Mouse (Mus musculus) erythroblast, embryonic 14.5 days (primary cell): ENCODE measurements around the gene Cbfa2t2.

Source experiments
- GATA1 ChIP-seq: IDR thresholded peaks from 2 replicates; pipeline ENCODE4 v1.6.1; 2012; ENCODE audit warnings: low read length, inconsistent platforms, mixed read lengths
- TAL1 ChIP-seq: IDR thresholded peaks from 3 replicates; pipeline ENCODE4 v1.6.1; 2012; ENCODE audit warnings: low read length, inconsistent platforms, mixed read lengths

DNA sequence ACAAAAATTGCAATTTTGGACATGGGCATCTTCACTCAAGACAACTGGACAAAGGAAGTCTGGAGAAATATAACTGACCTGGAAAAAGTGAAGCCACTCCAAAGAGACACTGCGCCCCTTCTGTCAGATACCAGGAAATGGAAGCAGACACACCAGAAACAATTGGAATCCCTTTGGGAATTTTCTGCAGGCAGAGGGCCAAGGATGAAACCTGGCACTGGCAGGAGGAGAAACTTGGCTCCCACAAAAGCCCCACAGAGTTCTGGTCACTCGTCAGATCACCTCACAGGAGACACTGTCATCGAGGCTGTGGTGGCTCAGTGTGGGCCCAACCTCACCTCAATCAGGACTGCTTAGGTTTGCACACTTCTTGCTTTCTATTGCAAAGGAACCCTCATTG, 41.7 kb upstream of the Cbfa2t2 start:
- TF ChIP-seq GATA1 (no peak), TAL1 (no peak)
